In the genomic region with DNA sequence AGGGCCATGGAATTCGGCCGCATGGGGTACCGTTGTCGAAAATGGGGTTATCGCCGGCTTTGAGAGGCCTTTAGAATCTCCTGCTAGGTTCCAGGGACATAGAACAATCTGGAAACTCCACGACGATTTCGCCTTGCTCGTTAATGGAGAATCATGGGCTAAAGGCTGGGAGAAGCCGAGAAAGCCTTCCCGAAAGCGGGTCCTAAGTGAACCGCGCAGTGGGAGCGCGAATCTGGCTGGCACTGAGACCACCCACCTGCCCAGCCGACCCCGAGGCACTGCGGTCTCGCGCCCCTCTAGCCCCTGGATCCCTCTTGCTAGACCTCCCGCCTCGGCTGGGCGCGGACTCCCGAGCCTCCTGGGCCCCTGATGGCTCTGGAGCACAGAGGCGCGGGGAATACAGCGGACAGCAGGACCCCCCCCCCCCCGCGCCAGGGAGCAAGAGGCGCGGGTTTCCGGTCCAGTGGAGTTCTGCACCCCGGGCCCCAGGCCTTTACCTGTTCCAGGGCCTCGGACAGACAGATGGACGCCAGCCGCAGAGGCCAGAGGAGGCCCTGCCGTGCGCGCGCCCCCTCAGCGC, we compare ENCODE assay signal across 9 mouse cellular contexts. TPM values are rescaled to one million over a fixed set of nuclear protein-coding genes. Genes with fewer than 3 reads are reported as not detected.
DNase-seq lines count a peak whose midpoint lies in the region; ATAC-seq lines count a peak whose summit lies in the region.
"Had no signal": no experiment of that assay in that cellular context is flagged by ENCODE, and none has a peak within 500 bp of the region (broad histone marks: within the 10 kb centered on the region; RNA-seq: fewer than 3 reads in every experiment).

No protein-coding gene starts in this region.

- H3K9me3 ChIP-seq in kidney, embryonic 15.5 days (replicated peaks), result no peaks in the 10 kb centered on the region
- no peaks in the 10 kb centered on the region for H3K9me3 ChIP-seq in embryonic facial prominence, embryonic 10.5 days
- H3K9me3 ChIP-seq in intestine, embryonic 14.5 days (ENCODE audit: control insufficient read depth, low read length), result no peaks in the 10 kb centered on the region
- H3K9me3 ChIP-seq in neural tube, embryonic 11.5 days (ENCODE audit: control insufficient read depth, low read length), result no peaks in the 10 kb centered on the region

- no peaks in the 10 kb centered on the region for H3K36me3 ChIP-seq in kidney, embryonic 15.5 days
- H3K36me3 ChIP-seq in embryonic facial prominence, embryonic 10.5 days (replicated peaks), result peaks cover 4% of the 10 kb centered on the region
- no peaks in the 10 kb centered on the region for H3K36me3 ChIP-seq in intestine, embryonic 14.5 days (ENCODE audit: control insufficient read depth, insufficient read depth, low read length)
- H3K36me3 ChIP-seq in neural tube, embryonic 11.5 days (ENCODE audit: control insufficient read depth, insufficient read depth, low read length), result no peaks in the 10 kb centered on the region

- peak overlapping the region; percentile 56 for H3K4me3 ChIP-seq in kidney, embryonic 15.5 days (replicated peaks)
- peak overlapping the region; percentile 66 for H3K4me3 ChIP-seq in embryonic facial prominence, embryonic 10.5 days
- peak overlapping the region; percentile 26 for H3K4me3 ChIP-seq in intestine, embryonic 14.5 days (ENCODE audit: low read depth, low read length)
- H3K4me3 ChIP-seq in neural tube, embryonic 11.5 days (ENCODE audit: low read depth, low read length), result peak overlapping the region; percentile 31

- peaks cover 76% of the 10 kb centered on the region for H3K4me1 ChIP-seq in kidney, embryonic 15.5 days
- peaks cover 79% of the 10 kb centered on the region for H3K4me1 ChIP-seq in embryonic facial prominence, embryonic 10.5 days
- peaks cover 29% of the 10 kb centered on the region for H3K4me1 ChIP-seq in intestine, embryonic 14.5 days (replicated peaks; ENCODE audit: control insufficient read depth, insufficient read depth, low read length)
- H3K4me1 ChIP-seq in neural tube, embryonic 11.5 days (ENCODE audit: control insufficient read depth, insufficient read depth, low read length), result peaks cover 19% of the 10 kb centered on the region

- ATAC-seq in kidney, embryonic 15.5 days (replicated peaks; ENCODE audit: low FRiP score), result no peak; the same call in 1 of the 2 replicates
- no peak for ATAC-seq in intestine, embryonic 14.5 days (replicated peaks; ENCODE audit: low FRiP score, low TSS enrichment, low read depth)
- no peak for ATAC-seq in neural tube, embryonic 11.5 days (ENCODE audit: insufficient read depth, low FRiP score, low TSS enrichment)
- ATAC-seq: Patski had no signal

- H3K27me3 ChIP-seq in kidney, embryonic 15.5 days, result peaks cover 100% of the 10 kb centered on the region
- H3K27me3 ChIP-seq in embryonic facial prominence, embryonic 10.5 days (replicated peaks; ENCODE audit: low read depth, poor library complexity, severe bottlenecking), result peaks cover 100% of the 10 kb centered on the region
- peaks cover 100% of the 10 kb centered on the region for H3K27me3 ChIP-seq in intestine, embryonic 14.5 days (replicated peaks; ENCODE audit: control insufficient read depth, insufficient read depth, low read length)
- peaks cover 100% of the 10 kb centered on the region for H3K27me3 ChIP-seq in neural tube, embryonic 11.5 days (ENCODE audit: control insufficient read depth, insufficient read depth, low read length)
- H3K27me3 ChIP-seq: Patski had no signal

- under 1% methylated on average over 44 of the region's 44 CpGs for WGBS in kidney, embryonic 15.5 days
- WGBS in embryonic facial prominence, embryonic 10.5 days, result under 1% methylated on average over 44 of the region's 44 CpGs
- WGBS in intestine, embryonic 14.5 days, result under 1% methylated on average over 38 of the region's 44 CpGs
- WGBS in neural tube, embryonic 11.5 days, result under 1% methylated on average over 44 of the region's 44 CpGs

- peak overlapping the region; percentile 29 for H3K9ac ChIP-seq in kidney, embryonic 15.5 days
- H3K9ac ChIP-seq in intestine, embryonic 14.5 days (ENCODE audit: low read length), result peak overlapping the region; percentile 23; the same call in 1 of the 2 replicates
- H3K9ac ChIP-seq in neural tube, embryonic 11.5 days (ENCODE audit: low read length), result no peak overlapping the region

- H3K4me2 ChIP-seq in kidney, embryonic 15.5 days, result peak overlapping the region; percentile 80
- peak overlapping the region; percentile 62 for H3K4me2 ChIP-seq in intestine, embryonic 14.5 days (ENCODE audit: low read length)
- H3K4me2 ChIP-seq in neural tube, embryonic 11.5 days (ENCODE audit: low read depth), result peak overlapping the region; percentile 40

- H3K27ac ChIP-seq in kidney, embryonic 15.5 days, result peak overlapping the region; percentile 69
- H3K27ac ChIP-seq in embryonic facial prominence, embryonic 10.5 days (replicated peaks), result peak overlapping the region; percentile 81
- H3K27ac ChIP-seq in intestine, embryonic 14.5 days (ENCODE audit: low read depth), result no peak overlapping the region
- no peak overlapping the region for H3K27ac ChIP-seq in neural tube, embryonic 11.5 days (ENCODE audit: low read depth, low read length)

- DNase-seq in kidney, adult 18-20 months, result no peak
- DNase-seq in embryonic facial prominence, embryonic 10.5 days (ENCODE audit: low spot score), result peak; percentile 66
- peak; percentile 74 for DNase-seq in intestine, embryonic 14.5 days (ENCODE audit: low spot score)
- peak; percentile 48 for DNase-seq in neural tube, embryonic 11.5 days (ENCODE audit: low spot score)
- no peak for DNase-seq in spleen, postnatal 10 days (ENCODE audit: low spot score in 2 of 2)
- no peak for DNase-seq in adrenal gland, postnatal 25 days
- no peak for DNase-seq in right cerebral cortex, postnatal 36 days (ENCODE audit: low spot score in 2 of 2)

RNA-seq across cellular contexts. Expression of a gene that starts 3.1 kb away (rescaled TPM):
- polyA plus RNA-seq in kidney, embryonic 15.5 days (2015; fragmentation: Nextera tagmentation; extraction: Ambion mirVana), result 42.1 and 59.5 TPM in 2 replicates
- 34.6 and 35.9 TPM in 2 replicates for polyA plus RNA-seq in embryonic facial prominence, embryonic 10.5 days (2016; fragmentation: Nextera tagmentation; extraction: Ambion mirVana)
- polyA plus RNA-seq in intestine, embryonic 14.5 days (2014; fragmentation: Nextera tagmentation; extraction: Ambion mirVana), result 3.7 and 4.7 TPM in 2 replicates
- 8.3 and 8.9 TPM in 2 replicates for polyA plus RNA-seq in neural tube, embryonic 11.5 days (2014; fragmentation: Nextera tagmentation; extraction: Ambion mirVana)
- 25.6 and 37.7 TPM in 2 replicates for total RNA-seq in adrenal gland, postnatal 25 days (2021)

RNA-seq across cellular contexts. Expression of a gene that starts 25.2 kb away (rescaled TPM):
- polyA plus RNA-seq in kidney, embryonic 15.5 days (2015; fragmentation: Nextera tagmentation; extraction: Ambion mirVana), result not detected in 2 replicates
- not detected in 2 replicates for polyA plus RNA-seq in embryonic facial prominence, embryonic 10.5 days (2016; fragmentation: Nextera tagmentation; extraction: Ambion mirVana)
- not detected in 2 replicates for polyA plus RNA-seq in intestine, embryonic 14.5 days (2014; fragmentation: Nextera tagmentation; extraction: Ambion mirVana)
- polyA plus RNA-seq in neural tube, embryonic 11.5 days (2014; fragmentation: Nextera tagmentation; extraction: Ambion mirVana), result not detected in 2 replicates
- not detected in 2 replicates for total RNA-seq in adrenal gland, postnatal 25 days (2021)
- polyA plus RNA-seq: Patski had no signal

Comparison
In these comparisons a context has a peak if more than half of its experiments do, and no peak if none do; other contexts are left out.
1. H3K27ac ChIP-seq: peak in kidney, embryonic 15.5 days (single experiment) and embryonic facial prominence, embryonic 10.5 days (single experiment); none in intestine, embryonic 14.5 days (single experiment) and neural tube, embryonic 11.5 days (single experiment).
2. DNase-seq: peak in embryonic facial prominence, embryonic 10.5 days (single experiment), intestine, embryonic 14.5 days (single experiment) and neural tube, embryonic 11.5 days (single experiment); none in kidney, adult 18-20 months (single experiment), spleen, postnatal 10 days (0 of 2), adrenal gland, postnatal 25 days (single experiment) and right cerebral cortex, postnatal 36 days (0 of 2).
3. Peak in every context shown above with its lines, with median percentiles within 50 percentile points of each other: H3K4me2 ChIP-seq and H3K4me3 ChIP-seq.